Mouse (Mus musculus) gastrocnemius, postnatal 4 days (tissue): ENCODE measurements around the gene Myo1a. TPM values are rescaled to one million over a fixed set of nuclear protein-coding genes. Genes with fewer than 3 reads are reported as not detected.
A peak's percentile ranks its signal among the peaks of the same experiment; 100 is the strongest.
"Not testable (repeated sequence)": the region's sequence is repeated elsewhere in the genome, so short reads cannot be mapped to it uniquely, and the experiment has no call there.

ENCODE experiments used
- DNase-seq, 2 experiments: peaks; one replicate each; pipeline ENCODE4 v3.0.0; 2021 to 2022; ENCODE audit warnings: low spot score in 2 of 2, mixed read lengths in 2 of 2
- long read RNA-seq, 2 experiments: library from polyadenylated mRNA; stranded (forward); transcript quantifications; one replicate each; pipeline ENCODE4 v2.0.0; 2021
- total RNA-seq, 2 experiments: library from RNA; stranded (reverse); gene quantifications; 2 replicates each; pipeline ENCODE4 v1.2.3; 2021

The Myo1a gene
- total RNA-seq = 1 to 10 TPM in 1 of 2 experiments, under 1 TPM in 1; 0.29 to 1.0 TPM
- long read RNA-seq, experiment 1 = 0 reads
- long read RNA-seq, experiment 2, partial matches to known transcripts = 0 of 2 reads
- long read RNA-seq, experiment 2, other reads (novel, unspliced or antisense) = 2 of 2 reads

DNA sequence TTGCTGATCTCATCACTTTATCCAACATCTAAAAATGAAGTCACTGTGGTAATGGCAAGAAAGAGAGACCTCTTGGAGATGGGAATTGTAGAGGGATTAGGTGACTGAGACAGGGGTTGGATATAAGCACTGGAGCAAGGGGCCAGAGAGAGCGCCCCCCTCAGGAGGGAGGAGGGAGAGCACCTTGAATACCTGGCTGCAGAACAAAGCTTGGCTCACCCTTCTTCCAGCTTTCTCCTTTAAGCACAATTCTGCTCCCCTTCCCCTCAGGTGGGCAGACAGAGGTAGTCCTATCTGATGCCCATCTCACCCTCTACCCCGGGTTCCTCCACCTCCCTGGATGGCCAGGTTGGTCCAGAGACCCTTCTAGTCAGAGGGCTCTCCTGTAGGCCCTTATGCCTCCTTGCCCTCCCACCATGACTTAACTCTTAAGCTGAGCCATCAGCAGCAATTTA, at the start of gene Myo1a:
Gene Myo1a (plus strand): TSS at position 405 of the 455 bp plus-strand sequence.
- DNase-seq = no peak

DNA sequence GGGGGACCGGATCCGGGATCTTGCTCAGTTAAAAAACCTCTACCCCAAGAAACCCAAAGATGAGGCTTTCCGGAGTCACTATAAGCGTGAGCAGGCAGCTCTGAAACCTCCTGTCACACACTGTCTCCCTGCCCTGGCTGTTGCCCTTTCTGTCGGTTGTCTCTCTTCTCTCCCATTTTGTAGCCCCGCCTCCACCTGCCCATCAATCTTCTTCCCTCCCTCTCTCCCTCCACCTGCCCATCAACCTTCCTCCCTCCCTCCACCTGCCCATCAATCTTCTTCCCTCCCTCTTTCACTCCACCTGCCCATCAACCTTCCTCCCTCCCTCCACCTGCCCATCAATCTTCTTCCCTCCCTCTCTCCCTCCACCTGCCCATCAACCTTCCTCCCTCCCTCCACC, 47.4 kb upstream of the Myo1a start:
- not testable (repeated sequence) for DNase-seq

DNA sequence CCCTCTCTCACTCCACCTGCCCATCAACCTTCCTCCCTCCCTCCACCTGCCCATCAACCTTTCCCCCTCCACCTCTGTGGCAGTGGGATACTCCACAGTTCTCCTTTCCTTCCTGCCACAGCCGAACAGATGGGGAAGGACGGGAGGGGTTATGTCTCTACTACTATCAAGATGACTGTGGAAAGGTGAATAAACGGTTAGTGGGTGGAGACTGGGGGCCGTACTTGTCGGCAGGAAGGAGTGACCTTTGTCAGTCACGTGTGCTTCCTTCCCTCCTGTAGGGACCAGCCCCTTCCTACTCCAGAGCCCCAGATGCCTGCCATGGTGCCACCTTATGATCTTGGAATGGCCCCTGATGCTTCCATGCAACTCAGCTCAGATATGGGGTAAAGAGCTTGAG, 46.9 kb upstream of the Myo1a start:
- no peak for DNase-seq

DNA sequence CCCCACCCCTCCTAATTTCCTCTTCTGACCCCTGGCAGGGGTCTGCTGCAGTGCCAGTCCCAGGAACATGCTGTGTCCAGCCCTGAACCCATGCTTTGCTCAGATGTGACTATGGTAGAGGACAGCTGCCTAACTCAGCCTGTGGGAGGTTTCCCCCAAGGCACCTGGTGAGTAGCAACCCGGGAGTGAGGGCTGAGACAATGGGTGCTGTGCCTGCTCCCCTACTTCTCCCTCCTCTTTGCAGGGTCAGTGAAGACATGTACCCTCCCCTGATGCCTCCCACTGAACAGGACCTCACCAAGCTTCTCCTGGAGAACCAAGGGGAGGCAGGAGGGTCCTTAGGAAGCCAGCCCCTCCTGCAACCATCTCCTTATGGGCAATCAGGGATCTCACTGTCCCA, 45.4 kb upstream of the Myo1a start:
- DNase-seq = no peak

DNA sequence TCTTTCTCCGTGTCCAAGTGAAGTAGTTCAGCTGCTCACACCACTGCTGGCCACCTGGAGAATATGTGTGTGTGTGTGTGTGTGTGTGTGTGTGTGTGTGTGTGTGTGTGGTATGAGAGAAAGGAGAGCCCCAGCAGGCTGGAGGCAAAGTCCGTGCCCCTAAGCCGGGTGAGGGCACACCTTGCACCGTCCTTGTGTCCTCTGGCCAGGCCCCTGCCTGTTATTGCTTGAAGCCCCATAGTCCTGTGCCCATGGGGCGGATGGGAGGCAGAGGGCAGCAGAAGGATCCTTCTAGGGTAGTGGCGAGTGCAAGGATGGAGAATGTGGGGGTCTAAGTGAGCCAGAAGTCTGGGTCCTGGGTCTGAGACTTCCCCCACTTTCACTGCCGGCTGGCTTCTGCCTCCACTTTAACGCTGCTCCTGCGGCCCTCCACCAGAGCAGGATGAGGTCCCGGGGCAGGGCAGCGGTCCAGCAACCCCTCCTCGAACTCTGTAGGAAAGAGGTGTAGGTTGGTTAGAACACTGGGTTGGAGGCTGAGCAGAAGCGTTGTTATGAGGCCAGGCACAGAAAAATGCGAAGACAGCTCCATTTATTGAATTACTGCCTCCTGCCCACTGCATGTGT, 43.6 kb upstream of the Myo1a start:
- no peak for DNase-seq

DNA sequence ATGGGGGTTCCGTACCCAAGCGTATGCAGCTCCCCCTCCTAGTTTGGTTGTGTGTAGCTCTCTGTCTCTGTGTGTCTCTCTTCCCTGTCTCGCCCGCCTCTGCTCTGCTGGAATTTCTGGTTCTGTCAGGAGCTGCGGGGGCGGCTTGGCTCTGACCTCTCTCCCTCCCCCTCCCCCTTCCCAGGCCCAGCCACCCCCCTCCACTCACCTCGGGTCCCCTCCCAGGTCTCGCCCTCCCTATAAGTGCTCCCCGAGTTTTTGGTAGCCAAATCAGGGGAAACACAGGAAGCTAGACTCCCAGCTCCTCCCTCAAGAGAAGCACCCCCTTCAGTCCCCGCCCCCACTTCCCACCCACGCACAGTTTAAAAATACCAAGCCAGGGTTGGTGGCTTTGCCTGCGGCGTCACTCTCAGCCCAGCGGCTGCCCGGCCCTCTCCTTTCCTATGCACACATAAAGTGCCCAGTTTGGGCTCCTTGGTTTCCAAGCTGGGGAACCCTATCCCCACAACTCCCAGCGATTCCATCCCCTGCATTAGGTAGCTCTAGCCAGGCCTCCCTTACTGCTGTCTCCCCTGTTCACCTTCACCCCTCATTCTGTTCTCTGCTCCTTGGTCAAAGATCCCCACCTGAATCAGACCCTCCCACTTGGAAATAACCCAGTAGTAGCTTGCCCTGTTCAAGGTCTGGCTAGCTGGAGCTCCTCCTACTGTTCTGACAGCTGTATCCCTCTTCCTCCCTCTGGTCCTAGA, 42.9 kb upstream of the Myo1a start:
- peak in 1 of 2 experiments; percentile 48 for DNase-seq

DNA sequence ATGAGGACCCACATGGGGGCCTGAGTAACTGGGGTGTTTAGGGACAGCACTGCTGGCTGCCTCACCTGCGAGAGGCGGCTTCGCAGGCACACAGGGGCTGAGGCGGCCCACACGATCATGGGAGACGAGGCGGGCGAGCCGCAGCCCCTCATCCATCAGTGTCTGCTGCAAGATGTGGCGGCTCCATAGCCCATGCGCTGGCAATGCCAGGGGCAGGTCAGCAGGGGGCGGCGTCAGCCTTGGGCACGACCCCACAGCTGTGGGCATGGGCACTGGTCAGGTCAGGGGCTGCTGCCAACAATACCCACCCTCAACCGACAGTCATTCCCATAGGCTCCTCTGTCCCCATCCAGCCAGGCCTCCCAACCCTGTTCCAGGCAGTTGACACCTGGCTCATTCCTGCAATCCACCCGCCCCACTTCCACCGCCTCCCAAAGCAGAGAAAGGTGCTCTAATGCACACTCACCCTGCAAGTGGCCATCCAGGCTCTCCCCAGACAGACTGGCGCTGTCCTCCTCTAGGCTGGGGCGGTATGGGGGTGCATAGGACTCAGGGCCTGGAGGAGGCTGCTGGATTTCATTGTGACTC, 42.2 kb upstream of the Myo1a start:
- DNase-seq = peak in 1 of 2 experiments; percentile 40

DNA sequence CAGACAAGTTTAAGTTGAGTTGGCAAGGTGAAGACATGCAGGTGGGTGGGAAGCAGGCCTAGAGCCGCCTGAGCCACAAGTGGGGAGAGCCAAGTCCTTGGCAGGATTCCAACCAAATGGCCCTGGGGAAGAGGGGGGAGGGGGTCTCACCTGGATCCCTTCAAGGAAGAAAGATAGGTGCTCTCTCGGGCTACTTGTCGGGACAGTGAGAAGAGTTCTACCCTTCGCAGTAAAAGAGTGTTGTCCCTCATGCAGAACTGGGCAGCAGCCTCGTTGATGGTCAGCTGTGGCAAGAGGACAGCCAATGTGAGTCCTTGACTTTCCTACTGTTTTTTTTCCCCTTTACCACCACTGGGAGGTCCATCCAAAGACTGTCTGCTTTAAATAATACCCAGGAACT, 41.4 kb upstream of the Myo1a start:
- DNase-seq = no peak

DNA sequence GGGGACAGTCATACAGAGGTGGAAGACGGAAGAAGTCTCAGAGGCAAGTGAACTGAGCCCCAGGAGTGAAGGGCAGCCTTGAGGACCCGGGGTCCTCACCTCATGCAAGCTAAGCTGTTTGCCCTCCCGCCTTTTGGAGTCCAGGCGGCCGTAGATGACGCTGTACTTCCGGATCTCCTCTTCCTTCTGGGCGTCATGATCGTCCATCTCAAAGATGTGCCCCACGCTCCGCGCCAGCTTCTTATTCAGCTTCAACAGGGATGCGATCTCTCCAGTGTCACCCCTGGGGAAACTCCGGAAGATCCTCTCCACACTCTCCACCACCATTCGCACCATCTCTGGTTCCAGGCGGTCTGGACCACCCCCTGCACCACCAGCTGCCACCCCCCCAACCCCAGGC, 40.8 kb upstream of the Myo1a start:
- DNase-seq = no peak

DNA sequence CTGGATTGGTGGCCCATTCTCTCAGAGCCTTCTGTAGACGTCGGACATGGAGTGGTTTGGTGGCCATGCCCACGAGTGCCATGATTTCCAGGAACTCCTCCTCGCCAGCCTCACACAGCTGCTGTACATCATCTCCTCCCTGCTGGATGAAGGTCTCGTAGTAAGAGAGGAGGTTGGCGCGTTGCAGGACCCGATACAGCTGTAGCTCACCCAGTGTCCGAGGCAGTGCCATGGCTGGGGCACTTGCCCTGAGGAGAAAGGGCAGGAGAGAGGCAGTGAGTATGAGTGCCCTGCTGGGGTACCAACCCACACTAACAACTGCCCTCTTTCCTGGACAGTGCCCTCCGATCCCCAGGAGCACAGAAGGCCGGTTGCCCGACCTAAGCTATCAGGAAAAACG, 40.1 kb upstream of the Myo1a start:
- no peak for DNase-seq

DNA sequence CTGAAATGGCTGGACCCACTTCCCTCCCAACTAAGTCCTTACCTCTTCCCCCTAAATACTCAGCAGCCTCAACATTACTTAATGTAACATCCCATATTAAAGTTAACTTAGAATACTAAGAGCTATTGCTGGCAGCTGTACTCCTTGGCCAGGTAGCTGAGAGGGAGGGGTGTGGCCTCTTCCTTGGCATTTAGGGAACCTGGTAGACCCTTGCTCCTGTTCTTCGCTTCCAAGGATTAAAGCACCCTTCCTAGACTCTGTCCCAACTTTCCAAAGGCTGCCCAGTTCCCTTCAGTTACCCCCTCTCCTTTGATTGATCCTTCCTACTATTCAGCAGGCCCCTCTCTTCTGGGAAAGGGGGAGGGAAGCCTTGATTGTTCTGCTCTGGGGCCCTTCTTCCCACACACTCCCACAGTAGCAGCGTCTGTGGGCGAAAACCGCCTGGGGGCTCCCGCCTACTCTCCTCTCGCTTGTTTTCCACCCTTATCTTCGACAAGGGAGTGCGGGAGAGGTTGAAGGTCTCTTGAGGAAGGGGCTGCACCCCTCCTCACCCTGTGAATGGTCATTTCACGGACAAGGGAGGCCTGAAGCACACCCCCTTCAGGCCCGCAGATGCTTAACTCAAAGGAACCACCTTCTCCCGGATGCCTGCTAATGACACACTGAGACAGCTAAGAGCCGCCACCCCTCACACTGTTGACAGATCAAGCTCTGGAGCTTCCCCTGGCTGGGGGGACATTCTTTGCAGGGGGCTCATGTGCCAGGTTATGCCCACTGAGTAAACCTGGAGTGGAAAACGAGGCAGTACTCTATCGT, 39.4 kb upstream of the Myo1a start:
- DNase-seq = no peak

DNA sequence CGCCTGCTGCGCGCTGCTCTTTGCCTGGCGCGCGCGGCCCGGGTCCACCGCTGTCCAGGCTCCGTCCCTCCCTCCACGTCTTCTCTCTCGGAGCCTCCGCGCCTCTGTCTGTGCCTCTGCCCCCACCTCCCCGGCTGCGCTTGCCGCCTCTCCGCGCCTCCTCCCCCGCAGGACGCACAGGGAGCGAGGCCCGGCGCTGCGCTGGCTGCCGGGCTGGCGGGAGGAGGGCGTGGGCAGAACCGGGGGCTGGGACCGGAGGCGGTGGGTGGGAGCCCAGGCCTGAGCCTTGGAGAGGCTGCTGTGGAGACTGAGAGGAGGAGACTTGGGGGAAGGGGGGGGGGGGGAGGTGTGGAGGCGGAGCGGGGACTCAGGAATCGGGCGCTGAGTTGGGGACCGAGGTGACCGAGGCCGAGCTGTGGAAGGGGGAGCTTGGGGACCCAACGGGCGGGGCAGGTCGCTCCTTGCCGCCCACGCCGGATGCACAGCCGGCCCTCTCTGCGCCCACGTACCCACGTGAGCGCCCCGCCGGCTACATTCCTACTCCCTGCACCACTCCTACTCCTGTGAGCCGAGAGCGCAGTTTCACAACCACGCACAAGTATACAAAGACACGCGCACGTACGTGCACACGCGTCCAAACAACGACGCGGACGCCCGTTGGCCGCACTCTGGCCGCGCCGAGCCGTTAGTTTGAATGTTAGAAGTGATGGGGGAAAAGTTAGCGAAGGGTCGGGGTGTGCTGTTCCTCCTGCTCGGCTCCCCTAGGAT, 38.3 kb upstream of the Myo1a start, which contains the start of gene Nemp1:
Gene Nemp1 (plus strand): TSS at position 401 of the 768 bp plus-strand sequence.
- peak; percentile 77 to 86 for DNase-seq

DNA sequence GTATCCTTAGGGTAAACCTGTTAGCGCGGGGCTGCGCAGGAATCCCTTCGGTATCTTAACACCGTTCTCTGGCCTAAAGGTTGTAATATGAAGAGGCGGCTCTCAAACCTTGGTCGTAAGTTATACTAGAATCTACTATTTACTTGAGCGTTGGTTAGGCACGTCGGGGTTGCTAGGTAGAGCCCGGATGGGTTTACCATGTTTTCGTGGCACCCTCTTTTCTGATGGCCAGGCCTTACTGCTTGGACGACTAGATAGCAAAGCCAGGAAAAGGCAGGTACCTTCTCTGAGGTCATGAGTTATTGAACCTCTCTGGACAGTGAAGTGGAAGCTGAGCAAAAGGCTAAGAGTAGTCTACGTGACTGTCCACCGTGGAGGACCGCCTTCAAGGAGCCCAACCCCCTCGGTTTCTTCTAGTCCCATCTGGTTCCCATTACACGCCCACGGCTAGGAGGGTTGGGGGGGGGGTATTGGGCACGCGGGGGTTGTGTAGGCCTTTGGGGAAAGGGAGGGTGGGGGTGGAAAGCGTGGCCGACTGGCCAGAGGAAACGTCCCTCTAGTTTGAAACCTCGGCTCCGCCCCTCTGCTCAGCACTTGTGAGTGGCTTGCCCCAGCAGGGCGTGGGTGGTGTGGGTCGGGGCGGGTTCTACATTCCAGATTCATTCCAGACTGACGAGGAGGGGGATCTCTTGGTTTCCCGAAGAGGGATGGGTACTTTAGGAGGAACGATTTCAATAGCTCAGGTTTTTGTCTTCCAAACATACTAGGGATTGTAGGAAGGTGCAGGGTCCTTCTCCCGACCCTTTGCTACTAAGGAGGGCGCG, 37.5 kb upstream of the Myo1a start:
- DNase-seq = peak; percentile 75 to 91

DNA sequence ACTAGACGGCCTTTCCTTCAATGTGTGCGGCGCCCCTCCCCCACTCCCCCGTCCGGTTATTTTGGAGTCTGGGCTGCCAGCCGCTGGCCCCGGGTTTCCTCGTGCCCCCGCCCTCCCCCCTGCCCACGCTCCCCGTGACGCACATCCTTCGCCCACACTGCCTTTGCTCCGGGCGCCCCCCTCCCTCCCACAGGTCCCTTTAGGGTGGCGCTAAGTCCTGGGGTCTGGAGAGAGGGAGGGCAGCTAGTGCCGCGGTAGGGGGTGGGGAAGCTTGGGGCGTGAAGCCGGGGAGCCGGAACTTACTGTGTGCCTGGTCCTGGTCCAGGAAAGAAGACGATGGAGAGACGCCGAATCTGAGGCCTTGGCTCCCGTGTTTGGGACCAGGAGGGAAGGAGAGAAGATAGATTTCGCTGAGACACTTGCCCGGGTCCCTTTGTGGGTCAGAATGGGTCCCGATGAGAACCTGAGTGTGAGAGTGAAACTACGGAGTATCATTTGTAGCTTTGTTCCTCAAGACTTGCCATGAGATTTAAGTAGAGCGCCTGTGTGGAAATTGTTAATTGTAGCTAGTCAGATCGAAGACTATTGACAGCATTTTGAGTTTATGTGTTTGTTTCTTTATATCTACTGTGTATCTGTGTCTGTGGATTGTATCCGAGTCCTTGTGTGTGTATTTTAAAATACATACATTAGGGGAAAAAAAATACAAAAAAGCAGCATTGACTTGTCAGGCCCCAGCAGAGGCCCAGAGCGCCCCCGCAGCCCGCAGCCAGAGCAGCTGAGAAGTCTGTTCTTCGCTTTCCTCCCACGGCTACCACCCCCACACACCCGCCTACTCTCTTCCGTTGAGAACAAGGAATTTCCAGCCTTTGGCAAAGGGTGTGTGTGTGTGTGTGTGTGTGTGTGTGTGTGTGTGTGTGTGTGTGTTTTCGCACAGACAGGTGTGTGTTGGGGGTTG, 36.6 kb upstream of the Myo1a start, which contains the start of gene Nab2:
Gene Nab2 (minus strand): TSS at position 476 of the 958 bp plus-strand sequence.
- DNase-seq = peak; percentile 61 to 81

DNA sequence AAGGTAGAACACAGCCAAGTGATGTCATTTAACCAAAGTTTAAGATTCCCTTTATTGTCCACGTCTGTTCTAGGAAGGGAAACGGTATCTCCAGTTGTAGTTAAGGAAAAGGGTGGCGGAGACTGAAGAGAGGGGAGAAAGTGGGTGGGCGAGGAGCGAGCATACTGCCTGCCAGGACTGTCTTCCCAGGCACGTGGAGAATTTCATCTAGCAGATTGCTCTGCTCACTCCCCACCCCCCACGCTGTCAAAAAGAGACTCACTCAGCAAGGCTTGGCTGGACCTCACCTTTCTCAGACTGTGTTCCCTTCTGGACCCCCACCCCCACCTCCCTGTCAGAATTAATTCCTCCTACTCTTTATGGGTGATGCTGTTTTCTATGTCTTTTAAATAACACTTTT, 35.8 kb upstream of the Myo1a start:
- DNase-seq = no peak

DNA sequence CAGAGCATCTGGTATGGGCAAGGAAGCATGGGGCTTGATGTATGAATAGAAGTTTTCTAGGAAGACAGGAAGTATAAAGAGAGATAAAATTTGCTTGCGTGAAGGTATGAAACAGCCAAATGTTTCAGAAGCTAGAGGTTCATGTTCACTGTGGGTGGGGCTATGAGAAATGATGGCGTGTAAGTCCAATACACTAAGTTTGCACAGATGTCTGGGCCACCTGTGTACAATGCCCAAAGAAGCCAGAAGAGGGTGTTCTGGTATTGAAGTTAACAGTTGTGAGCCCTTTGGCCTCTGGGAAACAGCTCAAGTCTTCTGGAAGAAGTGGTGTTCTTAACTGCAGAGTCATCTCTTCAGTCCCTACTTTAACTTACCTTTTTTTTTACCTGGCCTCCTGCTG, 34.8 kb upstream of the Myo1a start:
- no peak for DNase-seq

DNA sequence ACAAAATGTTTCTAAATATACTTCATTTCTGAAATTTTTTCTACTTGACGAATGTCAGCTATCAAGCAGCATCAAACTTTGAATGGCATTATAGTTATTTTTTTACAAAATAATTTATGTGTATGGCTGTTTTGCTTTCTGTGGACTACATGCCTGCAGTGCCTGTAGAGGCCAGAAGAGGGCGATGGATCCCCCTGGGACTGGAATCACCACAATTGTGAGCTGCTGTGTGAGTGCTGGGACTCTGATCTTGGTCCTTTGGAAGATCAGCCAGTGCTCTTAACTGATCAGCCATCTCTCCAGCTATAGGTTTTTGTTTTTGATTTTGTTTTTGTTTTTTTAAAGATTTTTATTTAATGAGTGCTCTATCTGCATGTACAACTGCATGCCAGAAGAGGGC, 33.7 kb upstream of the Myo1a start:
- no peak for DNase-seq

DNA sequence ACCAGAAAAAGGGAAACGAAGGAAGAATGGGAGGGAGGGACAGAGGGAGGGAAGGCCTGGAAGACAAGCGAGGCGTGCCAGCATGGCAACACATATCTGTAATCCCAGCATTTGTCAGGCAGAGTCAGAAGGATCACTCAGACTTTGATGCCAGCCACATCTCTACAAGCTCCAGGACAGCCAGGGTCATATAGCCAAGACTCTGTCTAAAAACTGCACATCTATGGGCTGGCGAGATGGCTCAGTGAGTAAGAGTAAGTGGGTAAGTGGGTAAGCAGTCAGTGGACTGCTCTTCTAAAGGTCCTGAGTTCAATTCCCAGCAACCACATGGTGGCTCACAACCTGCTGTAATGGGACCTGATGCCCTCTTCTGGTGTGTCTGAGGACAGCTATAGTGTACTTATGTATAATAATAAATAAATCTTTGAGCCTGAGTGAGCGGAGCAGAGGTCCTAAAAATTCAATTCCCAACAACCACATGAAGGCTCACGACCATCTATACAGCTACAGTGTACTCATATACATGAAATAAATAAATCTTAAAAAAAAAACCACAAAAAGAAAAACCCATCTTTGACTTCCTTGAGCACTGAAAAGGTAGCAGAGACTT, 30.8 kb upstream of the Myo1a start:
- DNase-seq = no peak
